Mouse (Mus musculus) 416B (cell line): ENCODE data around the gene Hydin.

Experiments
- DNase-seq: peaks from one replicate; pipeline ENCODE4 v3.0.0; 2011; ENCODE audit warnings: low read depth

Hydin gene

GRCm38 (mm10) chr8:110444276-110444675 lies 177.5 kb downstream of the Hydin start:
- peak; percentile 68 for DNase-seq

GRCm38 (mm10) chr8:110450463-110450862 lies 183.7 kb downstream of the Hydin start:
- DNase-seq, result no peak

- no peak for DNase-seq
These were observed 187.7 kb downstream of the Hydin start for GRCm38 (mm10) chr8:110454466-110454865.

- DNase-seq, result no peak
These were observed 190.6 kb downstream of the Hydin start for GRCm38 (mm10) chr8:110457424-110457823.

GRCm38 (mm10) chr8:110462627-110463208 lies 195.9 kb downstream of the Hydin start:
- peak; percentile 37 for DNase-seq

GRCm38 (mm10) chr8:110463773-110464460 lies 197.1 kb downstream of the Hydin start:
- DNase-seq, result no peak

- DNase-seq, result no peak
These were observed 198.8 kb downstream of the Hydin start for GRCm38 (mm10) chr8:110465606-110466005.

GRCm38 (mm10) chr8:110477256-110477655 lies 210.5 kb downstream of the Hydin start:
- no peak for DNase-seq

GRCm38 (mm10) chr8:110478576-110478975 lies 211.8 kb downstream of the Hydin start:
- DNase-seq, result peak; percentile 14

GRCm38 (mm10) chr8:110479401-110479800 lies 212.6 kb downstream of the Hydin start:
- no peak for DNase-seq

- no peak for DNase-seq
These were observed 215.5 kb downstream of the Hydin start for GRCm38 (mm10) chr8:110482275-110482674.

GRCm38 (mm10) chr8:110485234-110485633 lies 218.5 kb downstream of the Hydin start:
- no peak for DNase-seq

- no peak for DNase-seq
These were observed 219.2 kb downstream of the Hydin start for GRCm38 (mm10) chr8:110486020-110486419.

- DNase-seq, result no peak
These were observed 220.9 kb downstream of the Hydin start for GRCm38 (mm10) chr8:110487644-110488043.

- peak; percentile 45 for DNase-seq
These were observed 222.6 kb downstream of the Hydin start for GRCm38 (mm10) chr8:110489344-110489743.

- DNase-seq, result no peak
These were observed 224.3 kb downstream of the Hydin start for GRCm38 (mm10) chr8:110491118-110491517.

- DNase-seq, result no peak
These were observed 229.5 kb downstream of the Hydin start for GRCm38 (mm10) chr8:110496286-110496685.

GRCm38 (mm10) chr8:110500253-110500652 lies 233.5 kb downstream of the Hydin start:
- DNase-seq, result peak; percentile 40

- DNase-seq, result no peak
These were observed 233.9 kb downstream of the Hydin start for GRCm38 (mm10) chr8:110500661-110501060.

GRCm38 (mm10) chr8:110501330-110501729 lies 234.6 kb downstream of the Hydin start:
- no peak for DNase-seq

GRCm38 (mm10) chr8:110502880-110503279 lies 236.1 kb downstream of the Hydin start:
- DNase-seq, result no peak

GRCm38 (mm10) chr8:110508766-110509165 lies 242.0 kb downstream of the Hydin start:
- no peak for DNase-seq

- no peak for DNase-seq
These were observed 253.0 kb downstream of the Hydin start for GRCm38 (mm10) chr8:110519790-110520189.

GRCm38 (mm10) chr8:110521851-110522250 lies 255.1 kb downstream of the Hydin start:
- no peak for DNase-seq
